Mouse (Mus musculus) neural tube, embryonic 14.5 days (tissue): ENCODE measurements at regions not wholly inside any gene's neighbourhood (a gene's known extent, or its start where the extent isn't known, plus 50 kb on each side); places are given as distances from the start of the nearest gene placed in this dataset.

Experiments
- ATAC-seq: fragments of 200-750 bp; cut with Nextera tagmentation; 2 replicates; pipeline ENCODE4 v1.8.0; 2017; ENCODE audit warnings: low read depth, mild to moderate bottlenecking, moderate TSS enrichment, moderate library complexity
- H3K27ac ChIP-seq: fragments of 300-500 bp; sonication (generic); 2 replicates; pipeline ENCODE4 v1.5.1; 2014; ENCODE audit warnings: low read depth, mild to moderate bottlenecking, control low read depth, low read length, moderate library complexity, mixed read lengths
- H3K27me3 ChIP-seq: fragments of 300-500 bp; sonication (generic); 2 replicates; pipeline ENCODE4 v1.6.1; 2014; ENCODE audit warnings: low read length; ENCODE audit not compliant: control insufficient read depth, insufficient read depth
- H3K36me3 ChIP-seq: fragments of 300-500 bp; sonication (generic); 2 replicates; pipeline ENCODE4 v1.6.1; 2014; ENCODE audit warnings: low read length, mixed read lengths; ENCODE audit not compliant: control insufficient read depth, insufficient read depth
- H3K4me1 ChIP-seq: fragments of 300-500 bp; sonication (generic); 2 replicates; pipeline ENCODE4 v1.6.1; 2014; ENCODE audit warnings: low read length; ENCODE audit not compliant: control insufficient read depth, insufficient read depth
- H3K4me2 ChIP-seq: fragments of 300-500 bp; sonication (generic); 2 replicates; pipeline ENCODE4 v1.6.1; 2014; ENCODE audit warnings: mild to moderate bottlenecking, low read depth, low read length, control low read depth
- H3K4me3 ChIP-seq: fragments of 300-500 bp; sonication (generic); 2 replicates; pipeline ENCODE4 v1.5.1; 2014; ENCODE audit warnings: low read depth, low read length, control low read depth, mixed read lengths
- H3K9ac ChIP-seq: fragments of 300-500 bp; sonication (generic); replicated peaks from 2 replicates; pipeline ENCODE4 v1.6.1; 2014; ENCODE audit warnings: low read depth, mild to moderate bottlenecking, control low read depth, low read length, mixed read lengths
- H3K9me3 ChIP-seq: fragments of 300-500 bp; sonication (generic); 2 replicates; pipeline ENCODE4 v1.6.1; 2016; ENCODE audit warnings: low read length; ENCODE audit not compliant: control insufficient read depth
- WGBS: fragments of 180-500 bp; shearing (Covaris S2); extraction: QIAGEN DNeasy Blood & Tissue Kit; methylation state at CpG from one replicate; pipeline ENCODE4 v1.1.7; 2014; 5-methylcytosine and 5-hydroxymethylcytosine counted together

DNA sequence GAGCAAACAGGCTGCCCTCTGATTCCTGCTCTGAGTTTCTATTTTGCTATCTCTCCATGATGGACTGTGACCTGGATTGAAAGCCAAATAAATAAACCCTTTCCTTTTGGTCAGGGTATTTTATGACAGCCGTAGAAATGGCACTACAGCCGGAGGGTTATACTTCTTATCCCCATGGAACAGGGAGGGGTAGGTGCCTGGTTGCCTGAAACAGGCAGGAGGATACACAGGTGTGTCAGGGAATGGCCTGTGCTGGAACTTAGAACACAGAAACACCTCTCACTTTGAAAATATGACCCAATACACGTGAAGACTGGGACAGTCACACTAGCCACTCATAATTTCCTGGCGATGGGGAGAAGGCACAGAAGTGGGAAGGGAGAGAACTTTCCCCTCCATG, 200.1 kb downstream of the Gm7361 start:
- Histone ChIP-seq H3K36me3 (no peaks in the 10 kb centered on the region), H3K9ac (no peak overlapping the region), H3K4me1 (no peaks in the 10 kb centered on the region), H3K27me3 (no peaks in the 10 kb centered on the region), H3K9me3 (no peaks in the 10 kb centered on the region), H3K4me2 (no peak overlapping the region), H3K4me3 (no peak overlapping the region), H3K27ac (no peak overlapping the region)
- 81% methylated on average over 4 of the region's 4 CpGs for WGBS
- no peak for ATAC-seq

DNA sequence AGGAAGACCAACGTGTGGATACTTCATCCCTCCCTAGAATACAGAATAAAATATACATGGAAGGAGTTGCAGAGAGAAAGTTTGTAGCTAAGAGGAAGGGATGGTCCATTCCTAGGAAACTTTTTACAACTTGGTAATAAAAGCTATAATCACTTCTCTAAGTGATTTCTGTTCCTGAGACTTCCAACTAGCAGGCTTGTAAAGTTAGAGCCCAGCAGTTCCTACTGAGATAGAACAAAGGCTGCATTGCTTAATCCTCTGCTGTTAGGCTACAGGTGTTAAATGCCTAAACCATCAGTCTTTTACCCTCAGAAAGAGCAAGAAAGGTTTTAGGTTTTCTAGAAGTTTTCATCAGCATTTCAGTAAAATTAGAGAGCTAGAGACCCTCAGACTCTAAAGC, 209.2 kb downstream of the Gm7361 start:
- no peaks in the 10 kb centered on the region for H3K36me3 ChIP-seq
- no peak overlapping the region for H3K9ac ChIP-seq
- H3K9me3 ChIP-seq = no peaks in the 10 kb centered on the region
- H3K27me3 ChIP-seq = no peaks in the 10 kb centered on the region
- WGBS = 38% methylated on average over 1 of the region's 1 CpGs
- H3K4me1 ChIP-seq = no peaks in the 10 kb centered on the region
- no peak overlapping the region for H3K4me2 ChIP-seq
- ATAC-seq = no peak
- no peak overlapping the region for H3K27ac ChIP-seq
- no peak overlapping the region for H3K4me3 ChIP-seq

DNA sequence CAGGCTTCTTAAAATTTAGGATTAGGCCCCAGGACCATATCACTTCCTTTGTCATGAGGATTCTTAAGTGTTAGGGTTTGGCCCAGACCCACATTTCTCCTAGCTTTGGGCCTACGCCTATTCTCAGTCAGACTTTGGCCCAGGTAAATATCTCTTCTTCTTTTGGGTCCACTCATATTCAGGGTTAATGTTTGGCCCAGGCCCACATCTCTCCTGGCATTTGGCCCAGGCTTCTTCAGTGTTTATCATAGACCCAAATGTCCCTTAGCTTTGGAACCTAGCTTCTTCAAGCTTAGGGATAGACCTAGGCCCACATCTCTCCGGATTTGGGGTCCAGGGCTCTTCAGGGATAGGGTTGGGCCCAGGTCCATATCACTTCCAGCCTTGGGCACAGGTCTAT, 228.2 kb downstream of the Gm7361 start:
- Histone ChIP-seq H3K27ac (no peak overlapping the region), H3K9me3 (no peaks in the 10 kb centered on the region)
- WGBS = 89% methylated on average over 2 of the region's 2 CpGs

DNA sequence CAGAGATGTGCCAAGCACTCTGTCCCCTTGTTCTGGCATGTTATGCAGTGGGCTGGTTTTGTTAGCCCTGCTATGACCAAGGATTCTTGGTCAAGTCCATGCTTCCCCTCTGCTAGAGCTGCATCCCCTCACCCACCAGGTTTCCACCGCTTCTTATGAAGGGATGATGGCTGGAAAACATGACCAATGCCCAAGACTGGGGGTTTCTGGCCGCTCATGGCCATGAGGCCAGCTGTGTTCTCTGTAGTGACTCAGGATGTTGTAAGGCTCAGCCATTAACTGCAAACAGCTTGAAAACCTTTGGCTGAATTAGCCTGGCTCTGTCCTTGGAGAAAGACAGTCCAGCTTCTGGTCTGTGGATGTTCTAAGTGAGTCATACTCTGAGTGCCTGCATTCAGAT, 236.5 kb downstream of the Gm7361 start:
- no peak overlapping the region for H3K9ac ChIP-seq
- 86% methylated on average over 2 of the region's 2 CpGs for WGBS
- H3K36me3 ChIP-seq = no peaks in the 10 kb centered on the region
- H3K9me3 ChIP-seq = no peaks in the 10 kb centered on the region
- no peaks in the 10 kb centered on the region for H3K4me1 ChIP-seq
- no peak for ATAC-seq
- H3K4me3 ChIP-seq = no peak overlapping the region
- H3K4me2 ChIP-seq = no peak overlapping the region
- H3K27me3 ChIP-seq = no peaks in the 10 kb centered on the region
- H3K27ac ChIP-seq = no peak overlapping the region

More for the DNA sequence above, 228.2 kb downstream of the Gm7361 start:
- H3K27me3 ChIP-seq = no peaks in the 10 kb centered on the region
- no peak overlapping the region for H3K4me3 ChIP-seq
- no peaks in the 10 kb centered on the region for H3K36me3 ChIP-seq
- no peak for ATAC-seq
- no peak overlapping the region for H3K4me2 ChIP-seq
- no peak overlapping the region for H3K9ac ChIP-seq
- no peaks in the 10 kb centered on the region for H3K4me1 ChIP-seq

DNA sequence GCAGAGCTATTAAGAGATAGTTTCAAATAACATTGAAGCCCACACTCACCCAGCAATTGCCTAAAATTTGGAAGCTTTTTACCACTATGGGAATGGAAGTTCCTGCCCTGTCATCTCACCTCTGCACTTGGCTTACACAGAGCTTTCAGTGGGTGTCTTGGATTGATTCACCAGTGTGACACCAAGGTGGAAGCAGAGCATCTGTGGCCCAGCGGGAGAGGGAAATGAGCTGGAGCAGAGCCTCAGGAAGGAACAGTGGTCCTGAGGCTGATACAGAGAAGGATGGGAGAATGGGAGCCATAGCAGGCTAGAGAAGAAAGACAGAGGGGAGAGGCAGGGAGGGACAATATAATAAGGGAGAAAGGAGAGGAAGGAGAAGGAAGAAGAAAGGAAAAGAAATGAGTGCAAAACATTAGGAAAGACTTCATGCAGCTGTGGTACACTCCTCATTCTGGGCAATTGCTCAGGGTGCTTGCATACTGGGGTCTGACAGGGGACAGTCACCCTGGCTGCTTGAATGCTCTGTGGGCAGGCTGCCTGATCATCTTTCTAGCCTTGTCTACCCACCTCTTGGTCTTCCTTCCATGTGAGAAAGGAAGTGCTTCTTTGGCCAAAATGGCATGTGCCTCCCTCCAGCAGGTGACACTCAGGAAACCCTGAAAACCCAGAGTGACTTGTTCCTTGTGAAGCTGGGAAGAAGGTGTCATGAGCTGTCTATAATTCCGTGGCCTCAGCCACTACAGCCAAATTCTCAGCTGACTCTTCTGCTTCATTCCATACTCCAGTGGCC, 240.3 kb downstream of the Gm7361 start:
- H3K4me2 ChIP-seq = no peak overlapping the region
- no peak overlapping the region for H3K27ac ChIP-seq
- H3K9ac ChIP-seq = no peak overlapping the region
- no peaks in the 10 kb centered on the region for H3K27me3 ChIP-seq
- no peaks in the 10 kb centered on the region for H3K9me3 ChIP-seq
- no peaks in the 10 kb centered on the region for H3K36me3 ChIP-seq
- ATAC-seq = no peak
- H3K4me3 ChIP-seq = no peak overlapping the region
- H3K4me1 ChIP-seq = no peaks in the 10 kb centered on the region
- WGBS = 79% methylated on average over 2 of the region's 2 CpGs

DNA sequence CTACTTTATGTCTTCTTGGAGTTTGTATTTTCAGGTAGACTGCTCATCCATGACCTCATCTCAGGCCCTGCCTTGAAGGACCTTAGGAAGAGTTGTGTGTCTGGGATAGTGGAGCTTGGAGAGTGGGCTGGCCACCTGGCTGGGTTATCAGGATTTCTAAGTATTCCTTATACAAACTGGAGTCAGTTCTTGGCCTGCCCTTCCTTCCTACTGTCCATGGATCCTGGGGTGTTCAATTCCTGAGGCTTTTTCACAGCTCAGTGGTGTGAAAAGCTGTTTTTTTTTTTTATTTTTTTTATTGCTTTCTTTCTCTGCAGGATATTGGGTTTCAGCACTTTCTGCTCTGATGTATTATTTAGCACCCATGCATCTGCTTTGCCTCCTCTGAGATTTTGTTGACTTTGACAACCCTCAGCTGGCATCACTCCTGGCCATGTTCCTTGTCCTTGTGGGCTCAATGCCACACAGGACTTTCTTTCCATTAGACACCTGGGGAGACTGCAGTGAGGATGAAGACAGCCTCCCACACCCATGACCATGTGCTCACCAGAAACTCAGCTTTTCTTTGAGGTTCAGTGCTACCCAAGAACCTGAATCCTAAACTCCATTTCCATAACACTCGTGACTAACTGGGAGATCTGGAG, 252.2 kb downstream of the Gm7361 start:
- WGBS = 80% methylated on average over 1 of the region's 1 CpGs
- Histone ChIP-seq H3K27me3 (no peaks in the 10 kb centered on the region), H3K27ac (no peak overlapping the region), H3K4me1 (no peaks in the 10 kb centered on the region), H3K36me3 (no peaks in the 10 kb centered on the region), H3K9ac (no peak overlapping the region), H3K4me2 (no peak overlapping the region), H3K4me3 (no peak overlapping the region), H3K9me3 (no peaks in the 10 kb centered on the region)
- no peak for ATAC-seq

DNA sequence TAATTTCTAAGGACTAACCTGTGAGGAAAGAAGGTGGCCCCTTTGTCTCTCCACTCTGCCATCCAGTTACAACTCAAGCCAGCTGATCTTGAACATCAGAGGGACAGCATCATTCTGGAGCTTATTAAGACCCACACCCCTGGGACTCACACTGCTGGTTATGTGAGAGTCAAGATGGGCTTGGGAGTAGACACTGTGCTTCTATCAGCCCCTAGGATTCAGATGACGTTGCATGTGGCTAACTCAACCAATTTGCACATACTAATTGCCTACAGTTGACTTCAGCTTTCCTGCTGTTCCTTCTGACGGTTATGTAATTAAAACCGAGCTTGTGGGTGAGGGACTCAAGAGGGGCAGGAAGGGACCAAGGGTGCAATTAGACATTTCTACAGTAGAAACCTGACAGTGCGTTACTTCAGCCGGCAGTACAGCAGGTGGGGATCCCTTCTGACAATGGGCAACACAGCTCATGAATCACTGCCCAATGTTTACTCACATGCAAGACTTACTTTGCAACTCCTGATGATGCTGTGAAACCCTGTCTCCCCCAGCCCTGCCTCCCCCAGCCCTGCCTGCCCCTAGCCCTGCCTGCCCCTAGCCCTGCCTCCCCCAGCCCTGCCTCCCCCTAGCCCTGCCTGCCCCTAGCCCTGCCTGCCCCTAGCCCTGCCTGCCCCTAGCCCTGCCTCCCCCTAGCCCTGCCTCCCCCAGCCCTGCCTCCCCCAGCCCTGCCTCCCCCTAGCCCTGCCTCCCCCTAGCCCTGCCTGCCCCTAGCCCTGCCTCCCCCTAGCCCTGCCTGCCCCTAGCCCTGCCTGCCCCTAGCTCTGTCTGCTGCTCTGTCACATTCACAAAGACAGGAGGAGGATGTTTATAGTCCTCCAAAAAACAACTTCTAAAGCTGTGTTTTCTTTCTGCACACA, 255.8 kb downstream of the Gm7361 start:
- Histone ChIP-seq H3K4me3 (no peak overlapping the region), H3K4me2 (no peak overlapping the region), H3K4me1 (no peaks in the 10 kb centered on the region), H3K27ac (no peak overlapping the region), H3K9ac (no peak overlapping the region), H3K9me3 (no peaks in the 10 kb centered on the region), H3K27me3 (no peaks in the 10 kb centered on the region), H3K36me3 (no peaks in the 10 kb centered on the region)
- ATAC-seq = no peak
- 46% methylated on average over 5 of the region's 5 CpGs for WGBS

DNA sequence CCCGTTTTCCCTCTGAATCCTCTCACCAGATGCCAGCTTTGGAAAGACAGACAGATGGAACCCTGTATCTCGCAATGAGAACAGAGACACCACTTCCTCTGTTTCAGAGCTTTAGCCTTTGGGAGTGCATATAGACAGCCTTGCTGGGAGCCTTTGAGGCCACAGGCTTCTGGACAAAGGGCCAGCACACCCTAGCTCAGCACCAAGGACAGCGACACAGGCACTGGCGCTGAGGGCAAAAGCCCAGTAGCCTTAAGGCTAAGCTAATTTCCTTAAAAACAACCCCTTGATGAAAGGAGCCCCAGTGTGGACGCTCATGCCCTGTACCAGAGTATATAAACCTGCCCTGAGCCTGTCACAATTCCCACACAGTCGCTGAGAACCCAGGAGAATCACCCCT, 278.1 kb downstream of the Gm7361 start:
- Histone ChIP-seq H3K9ac (no peak overlapping the region), H3K27ac (no peak overlapping the region), H3K36me3 (no peaks in the 10 kb centered on the region), H3K4me1 (no peaks in the 10 kb centered on the region), H3K9me3 (no peaks in the 10 kb centered on the region), H3K27me3 (no peaks in the 10 kb centered on the region), H3K4me2 (no peak overlapping the region), H3K4me3 (no peak overlapping the region)
- 32% methylated on average over 6 of the region's 6 CpGs for WGBS
- ATAC-seq = no peak

DNA sequence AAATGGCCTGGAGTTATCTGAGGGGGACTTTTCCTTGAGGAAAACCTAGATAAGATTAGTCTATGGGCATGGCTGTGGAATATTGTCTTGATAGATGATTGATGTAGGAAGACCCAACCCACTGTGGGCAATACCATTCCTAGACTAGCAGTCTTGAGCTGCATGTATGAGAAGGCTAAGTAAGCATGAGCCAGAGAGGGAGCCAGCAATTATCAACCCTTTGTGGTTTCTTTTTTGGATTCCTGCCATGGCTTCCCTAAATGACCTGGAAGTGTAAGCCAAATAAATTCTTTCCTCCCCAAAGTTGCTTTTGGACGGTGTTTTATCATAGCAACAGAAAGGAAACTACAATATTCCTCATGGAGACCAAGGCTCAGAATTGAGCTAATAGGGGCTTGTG, 253.7 kb upstream of the Dpp6 start:
- Histone ChIP-seq H3K9ac (no peak overlapping the region), H3K4me2 (no peak overlapping the region), H3K27ac (no peak overlapping the region), H3K4me3 (no peak overlapping the region), H3K9me3 (no peaks in the 10 kb centered on the region), H3K27me3 (no peaks in the 10 kb centered on the region), H3K36me3 (no peaks in the 10 kb centered on the region), H3K4me1 (no peaks in the 10 kb centered on the region)
- ATAC-seq = no peak
- WGBS = 88% methylated on average over 1 of the region's 1 CpGs
